Mouse (Mus musculus) limb, embryonic 13.5 days (tissue): ENCODE data around the gene Egflam. TPM values are rescaled to one million over a fixed set of nuclear protein-coding genes. Genes with fewer than 3 reads are reported as not detected.
A peak's percentile ranks its signal among the peaks of the same experiment; 100 is the strongest.

ENCODE experiments used
- ATAC-seq: fragments of 200-750 bp; cut with Nextera tagmentation; 2 replicates; pipeline ENCODE4 v1.8.0; 2017; ENCODE audit warnings: low read depth, moderate number of reproducible peaks, moderate TSS enrichment; ENCODE audit not compliant: low FRiP score
- H3K27ac ChIP-seq: fragments of 300-500 bp; sonication (generic); 2 replicates; pipeline ENCODE4 v1.5.1; 2015; ENCODE audit warnings: inconsistent platforms, mild to moderate bottlenecking, moderate library complexity
- H3K27me3 ChIP-seq: fragments of 300-500 bp; sonication (generic); 2 replicates; pipeline ENCODE4 v1.6.1; 2015; ENCODE audit warnings: mild to moderate bottlenecking, inconsistent platforms
- H3K36me3 ChIP-seq: fragments of 300-500 bp; sonication (generic); 2 replicates; pipeline ENCODE4 v1.6.1; 2015; ENCODE audit warnings: inconsistent platforms, mild to moderate bottlenecking, moderate library complexity
- H3K4me1 ChIP-seq: fragments of 300-500 bp; sonication (generic); 2 replicates; pipeline ENCODE4 v1.6.1; 2015; ENCODE audit warnings: inconsistent platforms
- H3K4me2 ChIP-seq: fragments of 300-500 bp; sonication (generic); replicated peaks from 2 replicates; pipeline ENCODE4 v1.6.1; 2015; ENCODE audit warnings: inconsistent platforms, mild to moderate bottlenecking, moderate library complexity
- H3K4me3 ChIP-seq: fragments of 300-500 bp; sonication (generic); 2 replicates; pipeline ENCODE4 v1.5.1; 2015; ENCODE audit warnings: moderate library complexity, mild to moderate bottlenecking, inconsistent platforms
- H3K9ac ChIP-seq: fragments of 300-500 bp; sonication (generic); 2 replicates; pipeline ENCODE4 v1.6.1; 2015; ENCODE audit warnings: mild to moderate bottlenecking, inconsistent platforms
- H3K9me3 ChIP-seq: fragments of 300-500 bp; sonication (generic); 2 replicates; pipeline ENCODE4 v1.6.1; 2016; ENCODE audit warnings: inconsistent platforms
- WGBS: fragments of 180-500 bp; shearing (Covaris S2); methylation state at CpG from one replicate; pipeline ENCODE4 v1.1.7; 2015; 5-methylcytosine and 5-hydroxymethylcytosine counted together
- polyA plus RNA-seq: library from polyadenylated mRNA; unstranded; fragments of >200 nt; fragmentation: Nextera tagmentation; extraction: Ambion mirVana; gene quantifications from 2 replicates; pipeline ENCODE4 v1.2.1, GENCODE M21; 2015

The Egflam gene
- polyA plus RNA-seq, 1 experiment from 2014 or later = 21.2 TPM

DNA sequence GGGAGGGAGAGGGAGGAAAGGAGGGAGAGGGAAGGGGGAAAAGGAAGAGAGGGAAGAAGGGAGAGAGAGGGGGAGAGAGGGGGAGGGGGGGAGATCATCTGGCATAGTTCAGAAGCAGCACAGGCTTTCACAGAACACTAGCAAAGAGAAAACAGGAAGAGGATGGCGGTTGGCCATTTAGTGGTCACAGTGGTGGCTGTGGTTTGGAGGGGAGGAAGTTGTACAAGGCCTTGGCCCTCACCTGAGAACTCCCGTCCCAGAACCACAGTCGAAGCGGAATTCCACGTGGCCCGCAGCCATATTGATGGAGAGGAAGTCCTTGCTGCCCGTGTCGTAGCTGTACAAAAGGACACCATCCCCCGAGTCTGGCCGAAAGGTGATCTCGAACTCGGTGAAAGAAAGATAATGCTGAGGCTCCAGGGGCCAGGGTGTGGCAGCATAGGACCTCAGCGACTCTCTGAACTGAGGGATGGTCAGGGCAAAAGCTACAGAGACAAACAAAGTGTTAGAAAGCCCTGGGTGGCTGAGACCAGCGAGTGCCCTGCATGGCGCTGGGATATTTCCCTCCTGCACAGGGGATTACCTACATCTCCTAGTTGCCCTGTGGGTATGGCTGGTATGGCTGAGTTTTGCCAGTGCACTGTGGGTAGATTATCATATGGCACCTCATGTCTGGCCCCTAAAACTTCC, 155.9 kb downstream of the Egflam start:
- 77% methylated on average over 15 of the region's 15 CpGs for WGBS
- no peak overlapping the region for H3K27ac ChIP-seq
- H3K4me2 ChIP-seq = no peak overlapping the region
- no peaks in the 10 kb centered on the region for H3K4me1 ChIP-seq
- H3K27me3 ChIP-seq = no peaks in the 10 kb centered on the region
- H3K4me3 ChIP-seq = no peak overlapping the region
- H3K9me3 ChIP-seq = no peaks in the 10 kb centered on the region
- ATAC-seq = no peak
- H3K36me3 ChIP-seq = no peaks in the 10 kb centered on the region
- no peak overlapping the region for H3K9ac ChIP-seq

DNA sequence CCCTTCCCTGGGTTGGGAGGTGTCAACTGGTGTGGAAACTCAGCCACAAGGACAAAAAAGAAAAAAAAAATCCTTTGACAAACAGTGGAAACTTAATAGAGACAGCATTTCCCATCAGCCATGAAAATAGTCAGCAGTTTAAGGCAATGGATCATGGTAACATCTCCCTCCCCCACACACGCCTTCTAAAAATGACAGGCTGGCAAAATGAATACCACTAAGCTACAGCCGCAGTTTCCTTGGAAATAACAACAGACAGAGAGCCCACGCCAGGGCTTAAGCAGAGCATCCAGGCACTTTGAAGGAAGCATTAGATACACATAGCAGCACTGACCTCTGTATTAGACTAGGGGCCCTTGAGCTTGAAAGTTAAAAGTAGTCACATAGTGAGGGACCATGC, 157.2 kb downstream of the Egflam start:
- no peak for ATAC-seq
- Histone ChIP-seq H3K4me1 (no peaks in the 10 kb centered on the region), H3K27me3 (no peaks in the 10 kb centered on the region), H3K4me2 (no peak overlapping the region), H3K9me3 (no peaks in the 10 kb centered on the region), H3K9ac (no peak overlapping the region), H3K4me3 (no peak overlapping the region), H3K27ac (no peak overlapping the region), H3K36me3 (no peaks in the 10 kb centered on the region)
- WGBS = 81% methylated on average over 3 of the region's 3 CpGs

DNA sequence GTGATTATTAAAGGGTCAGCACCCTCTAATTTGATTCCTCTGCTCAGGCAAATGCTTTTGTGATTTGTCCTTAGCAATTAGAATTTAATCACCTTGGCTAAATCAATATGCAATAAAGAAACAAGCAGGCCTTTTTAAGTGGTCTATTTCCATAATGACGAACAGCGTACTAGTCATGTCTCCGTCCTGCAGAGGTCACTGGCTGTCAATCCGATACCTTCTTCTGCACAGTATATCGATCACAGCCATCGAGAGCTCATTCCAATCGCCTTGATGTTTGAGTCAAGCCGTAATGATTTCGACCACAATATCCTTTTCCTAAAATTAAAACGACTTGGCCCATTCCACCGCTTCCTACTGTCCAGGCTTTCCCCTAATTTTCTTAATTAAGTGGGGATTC, 158.3 kb downstream of the Egflam start:
- Histone ChIP-seq H3K4me3 (no peak overlapping the region), H3K9ac (no peak overlapping the region), H3K36me3 (no peaks in the 10 kb centered on the region), H3K4me2 (no peak overlapping the region), H3K4me1 (no peaks in the 10 kb centered on the region), H3K27ac (no peak overlapping the region), H3K9me3 (no peaks in the 10 kb centered on the region), H3K27me3 (no peaks in the 10 kb centered on the region)
- 86% methylated on average over 11 of the region's 11 CpGs for WGBS
- ATAC-seq = no peak

DNA sequence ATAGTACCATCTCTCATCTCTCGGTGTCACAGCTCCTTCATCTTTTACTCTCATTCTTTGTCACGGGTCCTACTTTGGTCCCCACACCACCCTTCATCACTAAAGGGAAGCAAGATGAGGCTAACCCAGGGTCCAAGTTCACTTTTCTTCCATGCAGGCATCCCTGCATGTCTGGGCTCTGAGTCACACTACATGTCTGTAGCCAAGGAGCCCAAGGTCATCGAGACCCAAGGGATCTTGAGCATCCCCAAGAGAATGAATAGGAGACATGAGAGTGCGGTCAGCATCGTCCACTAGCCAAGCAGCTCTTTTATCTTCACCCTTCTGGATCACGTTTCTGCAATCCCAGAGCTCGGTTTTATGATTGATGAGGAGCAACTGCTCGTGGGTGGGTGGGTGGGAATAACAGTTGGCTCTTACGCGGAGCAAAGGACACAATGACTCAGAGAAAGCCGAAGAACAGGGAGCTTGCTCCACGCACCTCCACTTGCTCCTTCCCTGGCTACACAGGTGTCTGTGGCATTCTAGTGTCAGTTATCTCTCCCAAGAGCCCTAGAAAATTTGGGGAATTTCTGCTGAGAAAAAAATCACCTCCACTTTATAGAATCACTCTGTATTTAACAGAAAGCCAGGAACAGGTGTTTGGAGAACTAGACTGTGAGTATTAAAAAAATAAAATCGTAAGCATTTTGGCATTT, 164.7 kb downstream of the Egflam start:
- no peak overlapping the region for H3K4me3 ChIP-seq
- no peak for ATAC-seq
- no peak overlapping the region for H3K4me2 ChIP-seq
- H3K36me3 ChIP-seq = no peaks in the 10 kb centered on the region
- no peaks in the 10 kb centered on the region for H3K27me3 ChIP-seq
- no peaks in the 10 kb centered on the region for H3K4me1 ChIP-seq
- H3K9ac ChIP-seq = no peak overlapping the region
- 75% methylated on average over 13 of the region's 13 CpGs for WGBS
- H3K9me3 ChIP-seq = no peaks in the 10 kb centered on the region
- H3K27ac ChIP-seq = no peak overlapping the region

DNA sequence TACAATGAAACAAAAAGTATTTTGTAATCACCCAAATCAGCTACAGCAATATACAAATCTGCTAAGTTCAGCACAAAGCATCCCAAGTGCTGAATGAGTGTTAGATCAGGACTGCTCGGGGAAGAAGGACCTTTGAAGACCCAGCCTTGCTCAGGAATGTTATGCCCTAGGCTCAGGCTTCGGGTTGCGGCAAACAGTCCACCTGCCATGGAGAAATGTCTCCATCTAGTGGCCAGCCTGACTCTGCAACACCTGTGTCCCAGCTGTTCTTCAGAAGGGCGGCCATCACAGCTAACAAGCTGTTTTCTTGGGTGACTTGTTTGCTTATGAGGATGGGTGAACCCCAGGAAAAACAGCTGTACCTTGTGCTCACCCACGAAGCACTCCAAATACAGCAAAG, 172.0 kb downstream of the Egflam start:
- no peak overlapping the region for H3K9ac ChIP-seq
- no peak overlapping the region for H3K27ac ChIP-seq
- H3K9me3 ChIP-seq = no peaks in the 10 kb centered on the region
- no peaks in the 10 kb centered on the region for H3K36me3 ChIP-seq
- H3K27me3 ChIP-seq = no peaks in the 10 kb centered on the region
- ATAC-seq = peak; percentile 82
- no peak overlapping the region for H3K4me3 ChIP-seq
- H3K4me2 ChIP-seq = no peak overlapping the region
- WGBS = 1% methylated on average over 5 of the region's 5 CpGs
- peaks cover 16% of the 10 kb centered on the region for H3K4me1 ChIP-seq

DNA sequence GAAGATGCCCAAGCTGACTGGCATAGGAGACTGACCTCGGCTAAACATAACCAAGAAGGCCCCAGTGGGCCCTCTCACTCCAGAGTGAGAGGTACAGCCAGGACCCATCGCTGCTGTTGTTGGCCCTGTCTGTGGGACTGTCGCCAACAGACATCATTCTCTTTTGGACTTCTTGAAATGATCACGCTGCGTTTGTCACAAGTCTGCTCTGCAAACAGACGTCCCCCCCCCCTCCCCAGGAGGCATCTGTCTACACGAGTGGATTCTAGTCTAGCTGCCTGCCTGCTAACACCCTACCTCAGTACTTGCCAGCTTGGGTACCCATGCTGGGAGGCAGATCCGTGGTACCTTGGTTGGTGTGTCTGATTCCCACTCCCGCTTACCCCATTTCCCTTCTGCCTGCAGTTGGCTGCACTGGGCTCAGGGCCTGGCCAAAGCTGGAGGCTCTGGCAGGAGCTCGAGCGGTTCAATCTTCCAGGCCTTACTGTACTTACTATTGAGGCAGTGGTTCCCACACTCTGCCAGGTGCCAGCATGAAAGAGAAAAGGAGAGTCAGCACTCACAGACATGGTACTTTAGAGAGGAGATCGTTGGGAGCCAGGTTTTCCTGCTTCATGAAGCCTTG, 173.9 kb downstream of the Egflam start:
- Histone ChIP-seq H3K36me3 (no peaks in the 10 kb centered on the region), H3K27me3 (no peaks in the 10 kb centered on the region), H3K4me3 (no peak overlapping the region), H3K4me1 (peaks cover 16% of the 10 kb centered on the region), H3K27ac (no peak overlapping the region), H3K9me3 (no peaks in the 10 kb centered on the region), H3K4me2 (no peak overlapping the region), H3K9ac (no peak overlapping the region)
- ATAC-seq = no peak
- WGBS = 82% methylated on average over 12 of the region's 12 CpGs

DNA sequence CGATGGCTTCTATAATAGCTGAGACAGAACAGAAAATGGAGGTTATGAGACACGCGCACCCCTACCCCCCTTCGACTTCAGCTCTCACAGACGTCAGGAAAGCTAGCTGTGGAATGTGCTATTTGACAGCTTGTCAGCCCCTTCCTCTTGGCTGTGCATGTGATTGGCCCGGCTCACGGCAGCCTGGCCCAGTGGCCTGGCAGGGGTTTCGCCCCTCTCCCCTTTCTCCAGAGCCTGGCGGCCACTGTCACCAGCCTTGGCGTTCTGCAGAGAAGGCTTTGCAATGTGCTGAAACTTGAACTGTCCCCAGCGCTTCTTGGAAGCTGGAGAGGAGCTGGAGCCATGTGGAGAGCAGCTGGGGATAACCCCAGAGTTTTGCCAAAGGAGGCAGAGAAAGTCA, 175.4 kb downstream of the Egflam start:
- Histone ChIP-seq H3K9me3 (no peaks in the 10 kb centered on the region), H3K36me3 (no peaks in the 10 kb centered on the region), H3K4me1 (peaks cover 16% of the 10 kb centered on the region), H3K27ac (no peak overlapping the region), H3K27me3 (no peaks in the 10 kb centered on the region), H3K4me3 (no peak overlapping the region), H3K9ac (no peak overlapping the region), H3K4me2 (no peak overlapping the region; the same call in 1 of the 2 replicates)
- 37% methylated on average over 11 of the region's 11 CpGs for WGBS
- peak; percentile 63 for ATAC-seq

DNA sequence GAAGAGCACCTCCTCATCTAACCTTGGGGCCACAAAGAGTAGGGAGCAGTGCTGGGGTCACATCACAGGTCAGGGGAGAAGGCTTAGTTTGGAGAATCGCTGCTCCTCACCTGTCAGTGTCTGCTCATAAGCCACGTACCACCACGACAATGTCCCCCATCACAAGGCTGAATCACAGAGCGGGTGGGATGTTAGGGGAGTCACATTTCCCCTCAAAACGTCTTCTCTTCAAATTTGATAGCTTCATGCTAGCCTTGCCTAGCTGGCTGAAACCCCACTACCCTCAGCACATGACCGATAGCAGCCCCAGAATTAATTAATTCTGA, 181.0 kb downstream of the Egflam start:
- no peak overlapping the region for H3K9ac ChIP-seq
- no peaks in the 10 kb centered on the region for H3K9me3 ChIP-seq
- WGBS = 80% methylated on average over 6 of the region's 6 CpGs
- H3K36me3 ChIP-seq = no peaks in the 10 kb centered on the region
- H3K4me3 ChIP-seq = no peak overlapping the region
- no peaks in the 10 kb centered on the region for H3K27me3 ChIP-seq
- H3K4me2 ChIP-seq = no peak overlapping the region
- ATAC-seq = no peak
- peaks cover 14% of the 10 kb centered on the region; the same call in 1 of the 2 replicates for H3K4me1 ChIP-seq
- no peak overlapping the region for H3K27ac ChIP-seq

DNA sequence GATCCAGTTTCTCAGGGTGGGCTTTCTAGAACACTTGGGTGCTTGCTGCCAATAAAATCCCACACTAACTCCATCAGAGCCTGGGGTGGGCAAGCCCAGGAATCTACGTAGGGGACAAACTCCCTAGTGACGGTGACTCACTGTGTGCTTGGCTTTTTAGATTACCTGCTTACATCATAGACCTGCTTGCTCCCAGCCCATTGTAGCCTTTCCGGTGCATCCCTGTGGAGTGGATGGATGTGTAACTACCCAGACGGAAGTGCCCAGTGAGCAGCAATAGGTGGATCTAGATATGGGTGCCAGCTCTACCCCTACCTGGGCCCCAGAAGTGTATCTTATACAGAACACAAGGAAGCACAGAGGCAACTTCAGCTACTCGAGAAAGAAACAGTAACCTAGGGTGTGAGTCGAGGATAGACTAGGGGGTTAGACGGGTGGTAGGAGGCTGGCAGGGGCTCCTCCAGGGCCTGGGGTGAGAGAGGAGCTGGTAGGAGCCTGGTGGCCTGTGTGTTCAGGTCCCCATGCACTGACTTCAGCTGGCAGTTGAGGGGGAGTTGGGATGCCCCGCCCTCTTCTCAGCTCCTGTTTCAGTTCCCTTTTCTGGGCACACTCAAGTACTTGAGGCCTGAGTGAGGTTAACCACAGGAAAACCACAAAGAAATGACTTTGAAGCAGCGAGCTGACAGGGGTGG, 181.5 kb downstream of the Egflam start:
- no peaks in the 10 kb centered on the region for H3K9me3 ChIP-seq
- H3K4me3 ChIP-seq = no peak overlapping the region
- no peaks in the 10 kb centered on the region for H3K27me3 ChIP-seq
- H3K9ac ChIP-seq = no peak overlapping the region
- no peak overlapping the region for H3K27ac ChIP-seq
- no peaks in the 10 kb centered on the region for H3K36me3 ChIP-seq
- 77% methylated on average over 9 of the region's 9 CpGs for WGBS
- no peak for ATAC-seq
- H3K4me1 ChIP-seq = peaks cover 10% of the 10 kb centered on the region; the same call in 1 of the 2 replicates
- no peak overlapping the region for H3K4me2 ChIP-seq

DNA sequence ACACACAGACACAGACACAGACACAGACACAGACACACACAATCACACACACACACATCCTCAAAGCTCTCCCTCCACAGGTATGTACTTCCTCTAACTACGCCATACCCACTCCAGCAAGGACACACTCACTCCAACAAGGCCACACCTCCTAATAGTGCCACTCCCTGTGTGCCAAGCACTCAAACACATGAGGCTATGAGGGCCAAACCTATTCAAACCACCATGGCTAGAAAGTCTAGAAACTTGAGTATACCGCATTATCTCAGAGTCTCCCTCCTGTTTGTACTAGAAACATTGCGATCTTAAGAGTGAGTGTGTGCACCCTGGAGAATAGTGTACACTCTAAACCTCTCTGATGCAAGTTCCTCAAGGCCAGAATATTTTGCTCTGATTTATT, 182.3 kb downstream of the Egflam start:
- Histone ChIP-seq H3K9me3 (no peaks in the 10 kb centered on the region), H3K27me3 (no peaks in the 10 kb centered on the region), H3K4me2 (no peak overlapping the region), H3K36me3 (no peaks in the 10 kb centered on the region), H3K27ac (no peak overlapping the region), H3K4me1 (peaks cover 10% of the 10 kb centered on the region; the same call in 1 of the 2 replicates), H3K4me3 (no peak overlapping the region), H3K9ac (no peak overlapping the region)
- 96% methylated on average over 3 of the region's 3 CpGs for WGBS
- no peak for ATAC-seq

DNA sequence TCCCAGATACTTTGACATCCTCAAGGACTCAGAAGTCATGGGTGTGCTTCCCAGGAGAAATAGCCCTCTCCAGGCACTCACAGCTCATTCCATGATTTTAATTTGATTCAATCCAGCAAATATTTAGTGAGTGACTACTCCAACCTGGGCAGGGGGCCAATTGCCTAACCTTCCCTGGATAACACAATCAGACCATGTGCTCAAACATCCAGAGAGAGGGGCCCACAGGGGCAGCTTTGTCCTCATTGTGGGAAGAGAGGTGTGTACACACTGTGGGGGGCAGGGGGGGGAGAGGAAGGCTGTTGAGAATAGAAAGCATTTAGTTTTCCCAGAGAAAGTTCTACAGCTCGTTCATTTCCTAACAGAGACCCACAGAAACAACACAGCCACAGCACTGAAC, 184.5 kb downstream of the Egflam start:
- H3K27ac ChIP-seq = no peak overlapping the region
- peaks cover 10% of the 10 kb centered on the region; the same call in 1 of the 2 replicates for H3K4me1 ChIP-seq
- H3K4me3 ChIP-seq = no peak overlapping the region
- H3K4me2 ChIP-seq = no peak overlapping the region
- 28% methylated on average over 1 of the region's 1 CpGs for WGBS
- H3K9me3 ChIP-seq = no peaks in the 10 kb centered on the region
- no peaks in the 10 kb centered on the region for H3K27me3 ChIP-seq
- no peak overlapping the region for H3K9ac ChIP-seq
- no peaks in the 10 kb centered on the region for H3K36me3 ChIP-seq
- ATAC-seq = peak; percentile 71; the same call in 1 of the 2 replicates

DNA sequence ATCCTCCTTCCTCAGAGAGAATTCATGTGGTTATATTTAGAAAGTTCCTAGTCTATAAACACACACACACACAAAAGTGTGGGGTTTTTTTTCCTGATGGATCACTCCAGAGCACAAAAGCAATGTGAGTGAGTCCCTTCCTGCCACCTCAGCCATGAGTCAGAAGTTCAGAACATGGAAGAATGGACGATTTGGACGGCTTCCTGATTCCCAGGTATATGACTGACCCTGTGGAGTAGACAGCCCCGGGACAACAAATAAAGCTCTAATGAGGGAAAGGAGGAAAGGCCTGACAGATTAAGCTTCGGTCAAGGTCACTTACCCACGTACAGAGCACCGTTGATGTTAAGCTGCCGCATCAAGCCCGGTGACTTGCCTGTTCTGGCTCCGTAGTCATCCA, 190.0 kb downstream of the Egflam start:
- Histone ChIP-seq H3K36me3 (peaks cover 5% of the 10 kb centered on the region; the same call in 1 of the 2 replicates), H3K4me1 (peaks cover 38% of the 10 kb centered on the region), H3K27ac (no peak overlapping the region), H3K9ac (no peak overlapping the region), H3K9me3 (no peaks in the 10 kb centered on the region), H3K27me3 (no peaks in the 10 kb centered on the region), H3K4me3 (no peak overlapping the region), H3K4me2 (no peak overlapping the region)
- ATAC-seq = no peak
- WGBS = 67% methylated on average over 9 of the region's 9 CpGs
